Mouse (Mus musculus) heart, postnatal 0 days (tissue): ENCODE measurements around the gene Olfm3.

ENCODE experiments used
- CTCF ChIP-seq: IDR thresholded peaks from 2 replicates; pipeline ENCODE4 v1.5.1; 2016; ENCODE audit warnings: antibody characterized with exemption, control low read depth, low read depth
- EP300 ChIP-seq: IDR thresholded peaks from 2 replicates; pipeline ENCODE4 v1.6.1; 2016; ENCODE audit warnings: antibody characterized with exemption, low read depth

DNA sequence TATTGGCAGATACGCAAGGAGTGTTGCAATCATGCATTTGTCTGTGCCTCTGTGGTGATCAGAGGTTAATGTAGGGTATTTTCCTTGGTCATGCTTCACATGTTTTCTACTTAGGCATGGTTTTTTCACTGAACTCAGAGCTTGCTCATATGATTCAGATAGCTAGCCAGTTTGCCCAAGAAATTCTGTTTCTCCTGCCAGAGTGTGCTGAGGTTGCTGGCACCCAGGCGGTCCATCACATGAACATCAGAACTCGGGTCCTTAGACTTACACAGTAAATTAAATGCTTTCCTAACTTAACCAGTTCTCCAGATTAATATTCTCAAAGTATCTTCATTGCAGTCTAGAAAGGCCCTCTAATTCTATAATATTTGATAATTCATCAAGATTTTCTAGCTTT lies 5.0 kb downstream of the Olfm3 start:
- TF ChIP-seq CTCF, result no peak
- TF ChIP-seq EP300, result no peak
